Mouse (Mus musculus): ENCODE results near the gene Pate1. TPM values are rescaled to one million over a fixed set of nuclear protein-coding genes. Genes with fewer than 3 reads are reported as not detected.

The Pate1 gene
- not detected in 2 replicates for polyA plus RNA-seq (2015; fragmentation: Nextera tagmentation; extraction: Ambion mirVana)

DNA sequence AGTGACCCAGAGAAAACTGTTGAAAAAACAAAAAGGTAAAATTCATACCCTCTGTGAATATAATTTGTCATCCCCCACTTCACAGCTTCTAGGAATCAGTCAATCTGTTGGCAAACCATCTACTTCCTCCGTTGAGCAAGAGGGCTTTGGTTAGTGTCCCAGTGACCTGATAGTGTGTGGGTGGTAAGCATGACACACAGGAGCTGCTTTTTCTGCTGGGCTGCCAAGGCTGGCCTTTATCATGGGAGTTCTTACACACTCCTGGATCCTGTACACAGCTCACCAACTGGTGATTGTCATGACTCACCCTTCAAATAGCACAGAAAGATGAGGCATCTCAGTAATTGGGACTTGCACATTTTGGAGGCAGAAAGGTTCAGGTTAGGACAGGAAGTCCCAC, at the start of gene Pate1:
Pate1 (minus strand) TSS at position 378 of the 400 bp plus-strand sequence.
- WGBS, result 35% methylated on average over 1 of the region's 1 CpGs
- H3K27ac ChIP-seq, result no peak within 1 kb of the TSS
- no peaks in the 10 kb centered on the region for H3K4me1 ChIP-seq
- no peaks in the 10 kb centered on the region for H3K27me3 ChIP-seq
- no peak within 1 kb of the TSS for H3K9ac ChIP-seq
- no peaks in the 10 kb centered on the region for H3K36me3 ChIP-seq
- no peak for ATAC-seq (replicated peaks; ENCODE audit: low FRiP score)
- H3K4me3 ChIP-seq (replicated peaks), result no peak within 1 kb of the TSS
- no peak within 1 kb of the TSS for H3K4me2 ChIP-seq
- no peaks in the 10 kb centered on the region for H3K9me3 ChIP-seq (replicated peaks)

DNA sequence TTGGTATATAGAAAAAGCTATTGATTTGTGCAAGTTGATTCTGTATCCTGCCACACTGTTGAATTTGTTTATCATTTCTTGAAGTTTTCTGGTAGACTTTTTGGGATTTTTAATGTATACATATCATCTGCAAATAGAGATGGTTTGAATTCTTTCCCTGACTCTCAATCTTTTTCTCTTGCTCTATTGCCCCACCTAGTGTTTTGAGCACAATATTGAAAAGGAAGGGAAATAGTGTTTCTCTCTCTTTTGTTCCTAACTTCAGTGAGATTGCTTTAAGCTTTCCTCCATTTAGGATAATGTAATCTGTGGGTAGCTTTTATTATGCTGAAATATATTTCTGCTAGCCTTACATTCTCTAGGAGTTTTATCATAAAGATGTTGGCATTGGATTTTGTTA, 20.1 kb upstream of the Pate1 start:
- Histone ChIP-seq H3K27ac (no peak overlapping the region), H3K4me2 (no peak overlapping the region), H3K9ac (no peak overlapping the region), H3K4me3 (replicated peaks) (no peak overlapping the region), H3K9me3 (replicated peaks) (no peaks in the 10 kb centered on the region), H3K36me3 (no peaks in the 10 kb centered on the region), H3K4me1 (no peaks in the 10 kb centered on the region), H3K27me3 (no peaks in the 10 kb centered on the region)
- ATAC-seq (replicated peaks; ENCODE audit: low FRiP score), result no peak

- Histone ChIP-seq H3K36me3 (no peaks in the 10 kb centered on the region), H3K4me1 (no peaks in the 10 kb centered on the region), H3K27ac (no peak overlapping the region)
Observed at GRCm38 (mm10) chr9:35691924-35692323, 4.7 kb upstream of the Pate1 start.

DNA sequence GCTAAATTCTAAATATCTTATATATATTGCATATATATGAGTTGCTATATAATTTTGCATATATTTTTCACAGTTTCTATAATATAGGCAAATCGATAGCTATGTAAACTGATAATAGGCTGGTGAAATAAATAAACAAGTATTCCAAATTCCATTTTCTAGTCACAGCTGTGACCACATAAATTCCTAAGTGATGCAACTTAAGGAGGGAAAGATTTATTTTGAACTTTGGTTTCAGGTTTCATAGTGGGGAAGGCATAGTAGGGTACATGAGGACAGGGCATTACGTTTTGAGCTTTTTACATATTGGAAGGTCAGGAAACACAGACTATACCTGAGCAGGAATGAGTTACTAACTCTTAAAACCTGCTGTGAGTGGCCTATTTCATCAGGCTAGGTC, 13.6 kb downstream of the Pate1 start:
- Histone ChIP-seq H3K36me3 (no peaks in the 10 kb centered on the region), H3K9me3 (replicated peaks) (no peaks in the 10 kb centered on the region), H3K4me1 (no peaks in the 10 kb centered on the region), H3K4me2 (no peak overlapping the region), H3K27me3 (no peaks in the 10 kb centered on the region), H3K4me3 (replicated peaks) (no peak overlapping the region), H3K27ac (no peak overlapping the region), H3K9ac (no peak overlapping the region)
- ATAC-seq (replicated peaks; ENCODE audit: low FRiP score), result no peak
- WGBS, result 83% methylated on average over 2 of the region's 2 CpGs

More at GRCm38 (mm10) chr9:35691924-35692323, 4.7 kb upstream of the Pate1 start:
- H3K27me3 ChIP-seq, result no peaks in the 10 kb centered on the region
- H3K4me2 ChIP-seq, result no peak overlapping the region
- no peak overlapping the region for H3K4me3 ChIP-seq (replicated peaks)
- H3K9ac ChIP-seq, result no peak overlapping the region
- ATAC-seq (replicated peaks; ENCODE audit: low FRiP score), result no peak
- no peaks in the 10 kb centered on the region for H3K9me3 ChIP-seq (replicated peaks)

- Histone ChIP-seq H3K4me3 (replicated peaks) (no peak within 1 kb of the TSS), H3K4me1 (no peaks in the 10 kb centered on the region), H3K27ac (no peak within 1 kb of the TSS), H3K9me3 (replicated peaks) (no peaks in the 10 kb centered on the region), H3K36me3 (no peaks in the 10 kb centered on the region), H3K4me2 (no peak within 1 kb of the TSS), H3K9ac (no peak within 1 kb of the TSS), H3K27me3 (no peaks in the 10 kb centered on the region)
- 74% methylated on average over 1 of the region's 1 CpGs for WGBS
- no peak for ATAC-seq (replicated peaks; ENCODE audit: low FRiP score)
Observed at GRCm38 (mm10) chr9:35648102-35648501, 39.1 kb downstream of the Pate1 start, which contains the start of gene Pate3. TSS of gene Pate3 (minus strand) at chr9:35648202.

Other genes with a start within 250 kb of the Pate1 start
- not detected in 2 replicates for gene Gm1113, start 169.1 kb downstream of the Pate1 start, polyA plus RNA-seq (2015; fragmentation: Nextera tagmentation; extraction: Ambion mirVana)
- gene Ddx25, start 128.9 kb downstream of the Pate1 start, polyA plus RNA-seq (2015; fragmentation: Nextera tagmentation; extraction: Ambion mirVana), result 2.3 and 2.4 TPM in 2 replicates
- gene Pus3, start 128.8 kb downstream of the Pate1 start, polyA plus RNA-seq (2015; fragmentation: Nextera tagmentation; extraction: Ambion mirVana), result 21.8 and 22.0 TPM in 2 replicates
- 1.0 TPM in 2 replicates for gene Pate2, start 117.1 kb downstream of the Pate1 start, polyA plus RNA-seq (2015; fragmentation: Nextera tagmentation; extraction: Ambion mirVana)
- gene Hyls1, start 117.0 kb downstream of the Pate1 start, polyA plus RNA-seq (2015; fragmentation: Nextera tagmentation; extraction: Ambion mirVana), result 15.5 and 15.6 TPM in 2 replicates
- gene Pate4, start 75.4 kb downstream of the Pate1 start, polyA plus RNA-seq (2015; fragmentation: Nextera tagmentation; extraction: Ambion mirVana), result not detected in 2 replicates
- not detected in 2 replicates for gene Pate3, start 39.2 kb downstream of the Pate1 start, polyA plus RNA-seq (2015; fragmentation: Nextera tagmentation; extraction: Ambion mirVana)
- gene Gm17677, start 53.7 kb upstream of the Pate1 start, polyA plus RNA-seq (2015; fragmentation: Nextera tagmentation; extraction: Ambion mirVana), result not detected in 2 replicates
- gene Gm17727, start 90.7 kb upstream of the Pate1 start, polyA plus RNA-seq (2015; fragmentation: Nextera tagmentation; extraction: Ambion mirVana), result not detected in 2 replicates
- gene Gm27235, start 102.7 kb upstream of the Pate1 start, polyA plus RNA-seq (2015; fragmentation: Nextera tagmentation; extraction: Ambion mirVana), result not detected in 2 replicates
- not detected in 2 replicates for gene D730048I06Rik, start 102.7 kb upstream of the Pate1 start, polyA plus RNA-seq (2015; fragmentation: Nextera tagmentation; extraction: Ambion mirVana)
- gene 9230110F15Rik, start 156.8 kb upstream of the Pate1 start, polyA plus RNA-seq (2015; fragmentation: Nextera tagmentation; extraction: Ambion mirVana), result not detected in 2 replicates
- not detected in 2 replicates for gene 9230113P08Rik, start 221.0 kb upstream of the Pate1 start, polyA plus RNA-seq (2015; fragmentation: Nextera tagmentation; extraction: Ambion mirVana)

Measured in kidney, embryonic 15.5 days (tissue).